Mouse (Mus musculus) lung, postnatal 0 days (tissue): ENCODE measurements around the gene Sorcs2.

Experiments used
- CTCF ChIP-seq: IDR thresholded peaks from 2 replicates; pipeline ENCODE4 v1.5.1; 2016; ENCODE audit warnings: antibody characterized with exemption, mild to moderate bottlenecking
- EP300 ChIP-seq: IDR thresholded peaks from 2 replicates; pipeline ENCODE4 v1.6.1; 2016; ENCODE audit warnings: antibody characterized with exemption, mild to moderate bottlenecking, control low read depth

GRCm38 (mm10) chr5:36205397-36205796, 192.5 kb downstream of the Sorcs2 start:
- TF ChIP-seq CTCF: no peak
- no peak for TF ChIP-seq EP300
